Mouse (Mus musculus) lung, embryonic 16.5 days (tissue): ENCODE results near the gene Vat1l. TPM values are rescaled to one million over a fixed set of nuclear protein-coding genes. Genes with fewer than 3 reads are reported as not detected.

Source experiments
- ATAC-seq: fragments of 200-750 bp; cut with Nextera tagmentation; 2 replicates; pipeline ENCODE4 v1.8.0; 2017; ENCODE audit warnings: low read depth, mild to moderate bottlenecking, moderate library complexity
- H3K27ac ChIP-seq: fragments of 300-500 bp; sonication (generic); 2 replicates; pipeline ENCODE4 v1.5.1; 2014; ENCODE audit warnings: mild to moderate bottlenecking, control low read depth, low read length
- H3K27me3 ChIP-seq: fragments of 300-500 bp; sonication (generic); 2 replicates; pipeline ENCODE4 v1.6.1; 2014; ENCODE audit warnings: low read depth, low read length, mixed read lengths; ENCODE audit not compliant: control insufficient read depth, insufficient read depth
- H3K36me3 ChIP-seq: fragments of 300-500 bp; sonication (generic); 2 replicates; pipeline ENCODE4 v1.6.1; 2014; ENCODE audit warnings: low read length; ENCODE audit not compliant: control insufficient read depth, insufficient read depth
- H3K4me1 ChIP-seq: fragments of 300-500 bp; sonication (generic); replicated peaks from 2 replicates; pipeline ENCODE4 v1.6.1; 2014; ENCODE audit warnings: low read length, mixed read lengths; ENCODE audit not compliant: control insufficient read depth, insufficient read depth
- H3K4me2 ChIP-seq: fragments of 300-500 bp; sonication (generic); 2 replicates; pipeline ENCODE4 v1.6.1; 2014; ENCODE audit warnings: low read depth, low read length, control low read depth
- H3K4me3 ChIP-seq: fragments of 300-500 bp; sonication (generic); 2 replicates; pipeline ENCODE4 v1.5.1; 2014; ENCODE audit warnings: mild to moderate bottlenecking, low read length, control low read depth
- H3K9ac ChIP-seq: fragments of 300-500 bp; sonication (generic); 2 replicates; pipeline ENCODE4 v1.6.1; 2014; ENCODE audit warnings: low read length, control low read depth
- H3K9me3 ChIP-seq: fragments of 300-500 bp; sonication (generic); 2 replicates; pipeline ENCODE4 v1.6.1; 2016; ENCODE audit warnings: low read length; ENCODE audit not compliant: control insufficient read depth
- WGBS: fragments of 180-500 bp; shearing (Covaris S2); extraction: QIAGEN DNeasy Blood & Tissue Kit; methylation state at CpG from one replicate; pipeline ENCODE4 v1.1.7; 2014; 5-methylcytosine and 5-hydroxymethylcytosine counted together
- polyA plus RNA-seq: library from polyadenylated mRNA; unstranded; fragments of >200 nt; fragmentation: Nextera tagmentation; extraction: Ambion mirVana; gene quantifications from 2 replicates; pipeline ENCODE4 v1.2.1, GENCODE M21; 2015

Gene Vat1l
- polyA plus RNA-seq: 0.94 and 1.0 TPM in 2 replicates

DNA sequence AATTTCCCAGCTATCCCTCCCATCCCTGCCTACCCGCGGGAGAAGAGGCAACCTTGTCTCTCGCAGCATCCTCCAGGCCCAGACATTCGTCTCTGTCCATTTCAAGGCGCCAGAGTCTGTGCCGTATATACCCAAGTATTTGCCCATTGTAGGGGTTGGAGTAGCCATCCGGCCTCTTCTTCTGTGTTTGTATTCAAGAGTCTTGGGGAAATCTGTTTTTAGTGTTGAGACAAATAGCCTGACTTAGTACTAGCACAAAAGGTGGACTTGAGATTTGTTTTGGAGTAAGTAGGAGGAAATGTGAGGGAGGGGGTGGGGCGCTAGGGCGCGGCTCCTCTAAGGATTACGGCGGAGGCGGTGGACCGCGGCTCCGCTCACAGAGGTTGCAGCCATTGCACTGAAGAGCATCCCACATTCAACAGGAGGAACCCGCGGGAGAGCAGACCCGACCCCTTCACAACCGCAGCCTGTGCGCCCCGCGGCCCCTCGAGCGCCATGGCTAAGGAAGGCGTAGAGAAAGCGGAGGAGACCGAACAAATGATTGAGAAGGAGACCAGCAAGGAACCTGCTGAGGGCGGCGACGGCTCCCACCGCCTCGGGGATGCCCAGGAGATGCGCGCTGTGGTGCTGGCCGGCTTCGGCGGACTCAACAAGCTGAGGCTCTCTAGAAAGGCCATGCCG lies at the start of gene Vat1l:
TSS of gene Vat1l (plus strand) at position 392 of the 681 bp plus-strand sequence.
- no peaks in the 10 kb centered on the region; the same call in 1 of the 2 replicates for H3K4me1 ChIP-seq
- H3K27me3 ChIP-seq: peaks cover 27% of the 10 kb centered on the region
- peak within 1 kb of the TSS; percentile 65 for H3K4me2 ChIP-seq
- no peak within 1 kb of the TSS for H3K9ac ChIP-seq
- H3K4me3 ChIP-seq: peak within 1 kb of the TSS; percentile 43
- ATAC-seq: no peak
- H3K9me3 ChIP-seq: no peaks in the 10 kb centered on the region
- H3K36me3 ChIP-seq: no peaks in the 10 kb centered on the region
- under 1% methylated on average over 39 of the region's 39 CpGs for WGBS
- no peak within 1 kb of the TSS for H3K27ac ChIP-seq

DNA sequence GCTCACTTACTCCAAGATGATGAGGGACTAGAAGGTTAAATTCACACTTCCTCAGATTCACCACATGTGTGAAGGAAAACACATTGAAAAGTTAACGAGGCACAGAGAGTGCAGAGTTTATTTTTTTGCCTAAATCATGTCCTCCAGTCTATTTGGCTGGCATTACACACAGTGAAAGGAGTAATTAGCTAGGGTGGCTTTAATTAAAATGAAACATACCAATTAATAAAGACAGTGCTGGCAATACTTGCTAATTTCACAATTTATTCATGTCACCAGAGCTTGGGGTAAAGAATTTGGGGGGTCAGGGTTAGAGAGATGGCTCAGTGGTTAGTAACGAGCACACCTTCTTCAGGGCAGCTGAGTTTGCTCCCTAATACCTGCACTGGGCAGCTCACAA lies 46.8 kb upstream of the Vat1l start:
- no peak for ATAC-seq
- whole genome bisulfite sequencing: 66% methylated on average over 2 of the region's 2 CpGs

DNA sequence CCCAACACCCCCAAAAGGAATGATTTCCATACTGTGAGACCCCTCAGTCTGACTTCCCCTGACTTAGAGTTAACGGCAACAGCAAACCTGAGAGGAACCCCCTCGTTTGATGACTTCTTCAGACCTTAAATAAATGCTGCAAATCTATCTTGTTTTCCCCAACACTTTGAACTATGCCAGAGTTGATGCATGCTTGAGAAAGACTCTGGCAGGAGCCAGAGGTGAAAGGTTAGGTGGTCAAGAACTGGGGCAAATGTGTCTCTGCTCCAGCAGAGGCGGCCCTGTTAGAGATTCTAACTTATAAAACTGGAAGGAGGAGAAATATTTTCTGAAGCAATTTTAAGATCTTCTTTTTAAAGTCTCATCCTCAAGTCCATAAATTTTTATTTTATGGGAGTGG lies 45.7 kb upstream of the Vat1l start:
- H3K4me1 ChIP-seq: no peaks in the 10 kb centered on the region
- no peak overlapping the region for H3K4me3 ChIP-seq
- 62% methylated on average over 3 of the region's 3 CpGs for WGBS
- H3K27ac ChIP-seq: no peak overlapping the region
- no peak for ATAC-seq
- H3K4me2 ChIP-seq: no peak overlapping the region
- H3K9me3 ChIP-seq: no peaks in the 10 kb centered on the region
- no peaks in the 10 kb centered on the region for H3K36me3 ChIP-seq
- no peaks in the 10 kb centered on the region for H3K27me3 ChIP-seq
- H3K9ac ChIP-seq: no peak overlapping the region

More for the DNA sequence above, 46.8 kb upstream of the Vat1l start:
- Histone ChIP-seq H3K27ac (no peak overlapping the region), H3K4me3 (no peak overlapping the region), H3K36me3 (no peaks in the 10 kb centered on the region), H3K27me3 (no peaks in the 10 kb centered on the region), H3K9ac (no peak overlapping the region), H3K4me2 (no peak overlapping the region), H3K9me3 (no peaks in the 10 kb centered on the region), H3K4me1 (no peaks in the 10 kb centered on the region)

DNA sequence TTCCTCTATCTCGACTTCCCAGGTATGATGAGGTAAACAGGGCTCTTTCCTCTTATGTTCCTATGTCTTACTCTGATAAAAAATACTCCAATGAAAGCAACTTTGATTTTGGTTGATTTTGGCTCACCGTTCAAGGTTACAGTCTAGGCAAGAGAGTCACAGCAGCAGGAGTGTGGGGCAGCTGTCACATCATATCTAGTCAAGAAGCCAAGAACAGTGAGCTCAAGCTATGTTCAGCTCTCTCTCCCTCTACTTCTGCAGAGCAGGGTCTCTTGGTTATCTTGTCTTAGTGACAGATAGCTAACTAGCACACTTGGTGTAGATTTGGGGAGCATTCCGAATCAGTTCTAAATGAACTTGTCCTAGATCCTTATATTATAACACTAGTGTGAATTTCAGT lies 41.5 kb upstream of the Vat1l start:
- WGBS: 64% methylated on average over 3 of the region's 3 CpGs
- Histone ChIP-seq H3K27me3 (no peaks in the 10 kb centered on the region), H3K4me2 (no peak overlapping the region), H3K27ac (no peak overlapping the region), H3K4me1 (no peaks in the 10 kb centered on the region), H3K9me3 (no peaks in the 10 kb centered on the region), H3K36me3 (no peaks in the 10 kb centered on the region), H3K4me3 (no peak overlapping the region), H3K9ac (no peak overlapping the region)
- ATAC-seq: no peak

DNA sequence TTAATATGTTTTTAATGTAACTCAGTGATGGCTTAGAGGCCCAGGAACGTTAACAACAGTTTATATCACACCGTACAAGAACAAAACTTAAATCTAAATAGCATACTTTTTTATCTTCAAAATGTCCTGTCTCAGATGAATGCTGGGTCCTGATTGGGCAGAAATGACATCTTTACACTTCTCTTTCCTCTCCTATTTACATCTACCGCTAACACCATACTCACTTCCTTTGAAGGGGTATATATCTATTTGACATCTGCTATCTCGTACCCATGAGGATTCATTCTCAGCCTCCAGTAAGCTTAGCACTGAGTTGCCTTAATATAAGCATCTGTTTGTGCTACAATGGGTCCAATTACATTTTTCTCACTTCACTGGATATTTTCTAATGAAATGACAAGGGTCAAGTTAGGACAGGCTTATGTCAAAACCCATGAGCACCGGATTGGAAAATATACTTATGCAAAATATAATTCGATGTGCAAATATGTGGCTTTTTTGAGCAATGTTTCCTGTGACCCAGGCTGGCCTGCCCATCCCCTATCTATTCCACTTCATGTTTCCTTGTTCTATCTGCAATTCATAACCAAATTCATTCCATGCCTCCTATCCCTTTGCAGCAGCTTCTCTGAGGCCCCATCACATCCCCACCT lies 40.8 kb upstream of the Vat1l start:
- no peaks in the 10 kb centered on the region for H3K4me1 ChIP-seq
- H3K27ac ChIP-seq: no peak overlapping the region
- no peaks in the 10 kb centered on the region for H3K27me3 ChIP-seq
- H3K4me3 ChIP-seq: no peak overlapping the region
- H3K36me3 ChIP-seq: no peaks in the 10 kb centered on the region
- no peak for ATAC-seq
- no peak overlapping the region for H3K9ac ChIP-seq
- H3K4me2 ChIP-seq: no peak overlapping the region
- WGBS: 64% methylated on average over 6 of the region's 6 CpGs
- no peaks in the 10 kb centered on the region for H3K9me3 ChIP-seq

DNA sequence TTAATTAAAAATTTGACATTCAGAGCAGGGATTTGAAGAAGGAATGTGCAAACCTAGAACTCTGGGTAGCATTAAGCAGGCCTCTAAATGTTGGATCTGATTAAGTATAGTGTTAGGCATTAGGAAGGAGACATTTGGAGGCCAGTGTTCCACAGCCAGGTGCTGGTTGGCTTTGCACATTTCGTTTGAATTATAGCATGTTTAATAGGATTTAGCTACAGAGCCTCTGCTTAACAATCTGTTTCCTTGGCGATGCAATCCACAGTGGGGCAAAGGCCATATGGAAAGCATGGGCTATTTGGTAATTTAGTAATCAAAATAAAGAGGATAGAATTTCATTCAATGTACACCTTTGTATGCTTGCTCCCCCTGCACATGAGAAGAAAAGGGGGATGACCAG lies 39.7 kb upstream of the Vat1l start:
- WGBS: 72% methylated on average over 2 of the region's 2 CpGs
- H3K27me3 ChIP-seq: no peaks in the 10 kb centered on the region
- no peaks in the 10 kb centered on the region for H3K4me1 ChIP-seq
- no peak overlapping the region for H3K9ac ChIP-seq
- H3K4me3 ChIP-seq: no peak overlapping the region
- no peak for ATAC-seq
- no peaks in the 10 kb centered on the region for H3K9me3 ChIP-seq
- H3K36me3 ChIP-seq: no peaks in the 10 kb centered on the region
- H3K27ac ChIP-seq: no peak overlapping the region
- no peak overlapping the region for H3K4me2 ChIP-seq

DNA sequence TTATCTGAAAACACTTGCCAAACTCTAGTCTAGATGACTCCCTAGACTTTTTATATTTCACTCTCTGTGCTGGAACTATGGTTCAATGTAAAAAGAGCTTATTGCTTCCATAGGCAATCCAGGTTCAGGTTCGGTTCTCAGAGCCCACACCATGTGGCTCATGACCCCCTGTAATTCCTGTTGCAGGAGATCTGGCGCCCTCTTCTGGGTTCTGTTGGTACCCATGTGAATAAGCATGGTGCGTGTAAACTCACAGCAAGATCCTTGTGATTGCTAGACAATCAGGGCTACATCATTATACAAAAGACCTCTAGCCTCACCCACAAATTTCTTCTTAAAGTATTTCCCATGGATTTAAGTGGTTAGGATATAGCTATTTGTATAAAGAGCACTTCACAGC lies 28.7 kb upstream of the Vat1l start:
- Histone ChIP-seq H3K9me3 (no peaks in the 10 kb centered on the region), H3K4me3 (no peak overlapping the region), H3K27ac (no peak overlapping the region), H3K27me3 (no peaks in the 10 kb centered on the region), H3K4me1 (no peaks in the 10 kb centered on the region), H3K9ac (no peak overlapping the region), H3K36me3 (no peaks in the 10 kb centered on the region), H3K4me2 (no peak overlapping the region)
- WGBS: 62% methylated on average over 3 of the region's 3 CpGs
- no peak for ATAC-seq

DNA sequence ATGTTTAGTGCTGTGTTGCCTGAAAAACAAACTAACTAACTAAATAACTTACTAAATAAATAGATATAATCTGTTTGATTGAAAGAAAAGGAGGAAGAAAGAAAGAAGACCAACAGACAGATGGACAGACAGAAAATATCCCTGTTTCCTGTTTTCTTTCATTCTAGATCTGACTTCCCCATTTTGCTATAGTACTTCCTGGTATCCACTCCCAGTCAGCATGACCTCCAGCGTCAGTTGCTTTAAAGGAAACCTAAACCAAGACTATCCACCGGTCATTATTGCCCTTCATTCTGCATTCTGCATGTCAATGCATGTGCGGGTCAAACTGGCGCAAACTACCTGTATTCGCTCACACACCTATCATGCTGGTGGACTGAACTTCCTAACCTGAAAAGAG lies 12.1 kb upstream of the Vat1l start:
- H3K9ac ChIP-seq: no peak overlapping the region
- no peak overlapping the region for H3K4me2 ChIP-seq
- H3K27ac ChIP-seq: no peak overlapping the region
- no peaks in the 10 kb centered on the region for H3K36me3 ChIP-seq
- no peak for ATAC-seq
- H3K4me3 ChIP-seq: no peak overlapping the region
- H3K27me3 ChIP-seq: no peaks in the 10 kb centered on the region
- H3K9me3 ChIP-seq: no peaks in the 10 kb centered on the region
- H3K4me1 ChIP-seq: no peaks in the 10 kb centered on the region
- WGBS: 82% methylated on average over 5 of the region's 5 CpGs

DNA sequence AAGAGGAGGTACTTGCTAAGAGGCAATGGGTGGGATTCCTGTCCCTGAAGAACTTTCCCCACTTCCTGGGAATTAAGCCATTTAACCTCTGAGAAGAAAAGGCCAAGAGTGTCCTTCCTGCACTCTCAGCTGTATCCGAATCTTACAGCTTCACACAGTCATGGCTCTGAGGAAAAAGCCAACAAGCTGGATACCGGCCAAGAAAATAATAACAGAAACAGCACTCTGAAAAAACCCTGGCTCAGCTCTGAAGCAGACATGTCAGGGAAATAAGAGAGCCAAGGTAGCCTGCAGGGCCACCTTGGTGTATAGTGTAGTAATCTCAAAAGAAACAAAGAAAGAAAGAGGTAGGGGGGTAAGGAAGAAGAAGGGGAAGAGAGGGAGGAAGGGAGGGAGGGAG lies 6.4 kb upstream of the Vat1l start:
- Histone ChIP-seq H3K9ac (no peak overlapping the region), H3K36me3 (no peaks in the 10 kb centered on the region), H3K4me2 (no peak overlapping the region), H3K27me3 (no peaks in the 10 kb centered on the region; the same call in 1 of the 2 replicates), H3K27ac (no peak overlapping the region), H3K9me3 (no peaks in the 10 kb centered on the region), H3K4me3 (no peak overlapping the region), H3K4me1 (no peaks in the 10 kb centered on the region)
- WGBS: 37% methylated on average over 2 of the region's 2 CpGs
- no peak for ATAC-seq
